Mouse (Mus musculus) thymus, adult 2 months (tissue): ENCODE measurements around the gene Ccsap. TPM values are rescaled to one million over a fixed set of nuclear protein-coding genes. Genes with fewer than 3 reads are reported as not detected.

Experiments used
- DNase-seq: peaks from one replicate; pipeline ENCODE4 v3.0.0; 2021
- H3K27ac ChIP-seq: fragments of 200-500 bp; 2 replicates; pipeline ENCODE4 v1.5.1; 2012; ENCODE audit warnings: low read length, control low read depth; ENCODE audit not compliant: control insufficient read depth, insufficient read depth
- H3K27me3 ChIP-seq: fragments of 200-500 bp; 2 replicates; pipeline ENCODE4 v1.6.1; 2012; ENCODE audit warnings: mild to moderate bottlenecking, low read length, moderate library complexity, mixed read lengths; ENCODE audit not compliant: control insufficient read depth, insufficient read depth
- H3K36me3 ChIP-seq: fragments of 200-500 bp; 2 replicates; pipeline ENCODE4 v1.6.1; 2012; ENCODE audit warnings: mild to moderate bottlenecking, low read length, moderate library complexity; ENCODE audit not compliant: control insufficient read depth, insufficient read depth
- H3K4me1 ChIP-seq: fragments of 200-500 bp; replicated peaks from 2 replicates; pipeline ENCODE4 v1.6.1; 2012; ENCODE audit warnings: low read length; ENCODE audit not compliant: control insufficient read depth, insufficient read depth
- H3K4me3 ChIP-seq: fragments of 200-500 bp; 2 replicates; pipeline ENCODE4 v1.5.1; 2012; ENCODE audit warnings: mild to moderate bottlenecking, low read length, control low read depth, moderate library complexity; ENCODE audit not compliant: control insufficient read depth, insufficient read depth
- CTCF ChIP-seq: fragments of 200-500 bp; IDR thresholded peaks from 2 replicates; pipeline ENCODE4 v1.5.1; 2012; ENCODE audit warnings: mild to moderate bottlenecking, control low read depth, low read length, moderate library complexity, borderline replicate concordance; ENCODE audit not compliant: control insufficient read depth, poor library complexity, insufficient read depth; ENCODE audit errors: extremely low read depth
- POLR2A ChIP-seq: fragments of 200-500 bp; IDR thresholded peaks from 2 replicates; pipeline ENCODE4 v1.6.1; 2012; ENCODE audit warnings: mild to moderate bottlenecking, low read length, control low read depth, moderate library complexity; ENCODE audit not compliant: control insufficient read depth, poor library complexity, insufficient read depth; ENCODE audit errors: extremely low read depth
- WGBS: fragments of 180-500 bp; shearing (Covaris S2); methylation state at CpG from one replicate; pipeline ENCODE4 v1.1.7; 2018; 5-methylcytosine and 5-hydroxymethylcytosine counted together
- polyA plus RNA-seq: library from polyadenylated mRNA; depleted of rRNA; stranded (reverse); fragments of >200 nt; gene quantifications from 2 replicates; pipeline ENCODE4 v1.2.3, GENCODE M21; 2012

Ccsap gene
- polyA plus RNA-seq, 1 experiment = 7.3 TPM

GRCm38 (mm10) chr8:123807024-123807431 is 53.0 kb downstream of the Ccsap start:
- TF ChIP-seq POLR2A (no peak), CTCF (no peak)
- DNase-seq = no peak
- peaks cover 19% of the 10 kb centered on the region for H3K4me1 ChIP-seq
- 6% methylated on average over 14 of the region's 14 CpGs for WGBS
- H3K4me3 ChIP-seq = no peak overlapping the region
- H3K27me3 ChIP-seq = no peaks in the 10 kb centered on the region
- no peaks in the 10 kb centered on the region for H3K36me3 ChIP-seq
- no peak overlapping the region for H3K27ac ChIP-seq

GRCm38 (mm10) chr8:123806374-123806935 is 53.6 kb downstream of the Ccsap start:
- 8% methylated on average over 12 of the region's 12 CpGs for WGBS
- Histone ChIP-seq H3K4me1 (peaks cover 19% of the 10 kb centered on the region), H3K27me3 (no peaks in the 10 kb centered on the region), H3K27ac (no peak overlapping the region), H3K4me3 (peak overlapping the region; percentile 67), H3K36me3 (no peaks in the 10 kb centered on the region)
- DNase-seq = no peak
- no peak for TF ChIP-seq POLR2A
- no peak for TF ChIP-seq CTCF

GRCm38 (mm10) chr8:123805718-123806373 is 54.2 kb downstream of the Ccsap start, which contains the start of gene Rab4a:
Gene Rab4a (plus strand): TSS chr8:123805985.
- Histone ChIP-seq H3K4me3 (peak within 1 kb of the TSS; percentile 67), H3K27ac (no peak within 1 kb of the TSS), H3K4me1 (peaks cover 19% of the 10 kb centered on the region), H3K27me3 (no peaks in the 10 kb centered on the region), H3K36me3 (no peaks in the 10 kb centered on the region)
- TF ChIP-seq POLR2A (peak; percentile 42; the same call in 1 of the 2 replicates), CTCF (no peak)
- 1% methylated on average over 45 of the region's 48 CpGs for WGBS
- DNase-seq = peak; percentile 70

GRCm38 (mm10) chr8:123805209-123805717 is 54.7 kb downstream of the Ccsap start:
- H3K4me1 ChIP-seq = peaks cover 19% of the 10 kb centered on the region
- no peak overlapping the region for H3K27ac ChIP-seq
- WGBS = 40% methylated on average over 15 of the region's 15 CpGs
- no peaks in the 10 kb centered on the region for H3K27me3 ChIP-seq
- DNase-seq = no peak
- H3K36me3 ChIP-seq = no peaks in the 10 kb centered on the region
- H3K4me3 ChIP-seq = peak overlapping the region; percentile 67
- TF ChIP-seq CTCF (no peak), POLR2A (no peak)

GRCm38 (mm10) chr8:123804586-123804985 is 55.4 kb downstream of the Ccsap start:
- TF ChIP-seq POLR2A (no peak), CTCF (no peak)
- H3K36me3 ChIP-seq = no peaks in the 10 kb centered on the region
- H3K27me3 ChIP-seq = no peaks in the 10 kb centered on the region
- H3K4me3 ChIP-seq = no peak overlapping the region
- no peak overlapping the region for H3K27ac ChIP-seq
- H3K4me1 ChIP-seq = peaks cover 19% of the 10 kb centered on the region
- WGBS = 91% methylated on average over 7 of the region's 7 CpGs
- no peak for DNase-seq

DNA sequence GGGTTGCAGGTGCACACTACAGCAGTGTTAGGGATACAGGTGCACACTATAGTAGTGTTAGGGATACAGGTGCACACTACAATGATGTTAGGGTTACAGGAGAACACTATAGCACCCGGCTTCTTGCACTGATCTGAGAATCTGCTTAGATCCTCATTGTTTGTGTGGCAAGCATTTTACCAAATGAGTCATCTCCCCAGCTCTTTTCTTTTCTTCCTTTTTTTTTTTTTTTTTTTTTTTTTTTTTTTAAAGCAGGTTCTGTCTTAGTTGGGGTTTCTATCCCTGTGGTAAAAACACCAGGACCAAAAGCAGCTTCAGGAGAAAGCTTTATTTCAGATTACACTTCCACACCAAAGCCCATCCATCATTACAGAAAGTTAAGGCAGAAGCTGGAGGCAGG is 56.4 kb downstream of the Ccsap start:
- DNase-seq = no peak
- H3K4me3 ChIP-seq = no peak overlapping the region
- TF ChIP-seq POLR2A = no peak
- TF ChIP-seq CTCF = no peak
- 41% methylated on average over 1 of the region's 1 CpGs for WGBS
- no peaks in the 10 kb centered on the region for H3K27me3 ChIP-seq
- H3K27ac ChIP-seq = no peak overlapping the region
- peaks cover 19% of the 10 kb centered on the region for H3K4me1 ChIP-seq
- H3K36me3 ChIP-seq = no peaks in the 10 kb centered on the region
